Mouse (Mus musculus) kidney, postnatal 0 days (tissue): ENCODE data around the gene Acly. TPM values are rescaled to one million over a fixed set of nuclear protein-coding genes. Genes with fewer than 3 reads are reported as not detected.

Experiments used
- ATAC-seq: fragments of 200-750 bp; cut with Nextera tagmentation; replicated peaks from 2 replicates; pipeline ENCODE4 v1.8.0; 2017; ENCODE audit warnings: low read depth, moderate number of reproducible peaks, moderate TSS enrichment, moderate library complexity; ENCODE audit not compliant: low FRiP score
- DNase-seq: peaks from one replicate; pipeline ENCODE4 v3.0.0-alpha.2; 2016; ENCODE audit warnings: low spot score
- H3K27ac ChIP-seq: fragments of 300-500 bp; sonication (generic); 2 replicates; pipeline ENCODE4 v1.5.1; 2014; ENCODE audit warnings: mild to moderate bottlenecking
- H3K27me3 ChIP-seq: fragments of 300-500 bp; sonication (generic); 2 replicates; pipeline ENCODE4 v1.6.1; 2014; ENCODE audit warnings: low read length, mixed read lengths; ENCODE audit not compliant: insufficient read depth
- H3K36me3 ChIP-seq: fragments of 300-500 bp; sonication (generic); 2 replicates; pipeline ENCODE4 v1.6.1; 2014; ENCODE audit warnings: low read length, mixed read lengths; ENCODE audit not compliant: insufficient read depth
- H3K4me1 ChIP-seq: fragments of 300-500 bp; sonication (generic); replicated peaks from 2 replicates; pipeline ENCODE4 v1.6.1; 2014; ENCODE audit warnings: antibody characterized with exemption, low read length, mixed read lengths; ENCODE audit not compliant: insufficient read depth
- H3K4me2 ChIP-seq: fragments of 300-500 bp; sonication (generic); 2 replicates; pipeline ENCODE4 v1.6.1; 2014; ENCODE audit warnings: mild to moderate bottlenecking, low read length, moderate library complexity, mixed read lengths
- H3K4me3 ChIP-seq: fragments of 300-500 bp; sonication (generic); replicated peaks from 2 replicates; pipeline ENCODE4 v1.5.1; 2014; ENCODE audit warnings: low read depth, low read length
- H3K9ac ChIP-seq: fragments of 300-500 bp; sonication (generic); 2 replicates; pipeline ENCODE4 v1.6.1; 2014; ENCODE audit warnings: low read depth, low read length
- H3K9me3 ChIP-seq: fragments of 300-500 bp; sonication (generic); replicated peaks from 2 replicates; pipeline ENCODE4 v1.6.1; 2016; ENCODE audit warnings: low read length, inconsistent platforms, mixed read lengths
- CTCF ChIP-seq: IDR thresholded peaks from 2 replicates; pipeline ENCODE4 v1.5.1; 2016; ENCODE audit warnings: antibody characterized with exemption, low read depth, mild to moderate bottlenecking, moderate library complexity
- WGBS: fragments of 180-500 bp; shearing (Covaris S2); extraction: QIAGEN DNeasy Blood & Tissue Kit; methylation state at CpG from one replicate; pipeline ENCODE4 v1.1.7; 2014; 5-methylcytosine and 5-hydroxymethylcytosine counted together
- polyA plus RNA-seq: library from polyadenylated mRNA; unstranded; fragments of >200 nt; fragmentation: Nextera tagmentation; extraction: Ambion mirVana; gene quantifications from 2 replicates; pipeline ENCODE4 v1.2.1, GENCODE M21; 2015

Gene Acly
- polyA plus RNA-seq, 1 experiment from 2014 or later: 86.4 TPM

GRCm38 (mm10) chr11:100471352-100472196, 56.2 kb downstream of the Acly start:
- H3K4me3 ChIP-seq: peak overlapping the region; percentile 79
- 0 out of 2 replicates have a peak overlapping the region, but pooled peaks have one; percentile 21 for H3K27ac ChIP-seq
- WGBS: 4% methylated on average over 30 of the region's 30 CpGs
- peak overlapping the region; percentile 86 for H3K9ac ChIP-seq
- no peak for TF ChIP-seq CTCF
- DNase-seq (peak; percentile 29), ATAC-seq (no peak)
- H3K4me1 ChIP-seq: peaks cover 16% of the 10 kb centered on the region
- H3K4me2 ChIP-seq: peak overlapping the region; percentile 99
- H3K36me3 ChIP-seq: 0 out of 2 replicates have a peak, but pooled peaks cover 4% of the 10 kb centered on the region
- H3K27me3 ChIP-seq: no peaks in the 10 kb centered on the region
- no peaks in the 10 kb centered on the region for H3K9me3 ChIP-seq

- peaks cover 6% of the 10 kb centered on the region; the same call in 1 of the 2 replicates for H3K36me3 ChIP-seq
- WGBS: 86% methylated on average over 1 of the region's 1 CpGs
- H3K4me3 ChIP-seq: no peak overlapping the region
- DNase-seq (no peak), ATAC-seq (no peak)
- no peak overlapping the region for H3K4me2 ChIP-seq
- H3K27me3 ChIP-seq: no peaks in the 10 kb centered on the region
- peaks cover 10% of the 10 kb centered on the region for H3K4me1 ChIP-seq
- no peak overlapping the region for H3K9ac ChIP-seq
- no peak overlapping the region for H3K27ac ChIP-seq
- TF ChIP-seq CTCF: no peak
- no peaks in the 10 kb centered on the region for H3K9me3 ChIP-seq
Observed at GRCm38 (mm10) chr11:100465833-100466232, 62.0 kb downstream of the Acly start.

GRCm38 (mm10) chr11:100465229-100465792, 62.5 kb downstream of the Acly start:
- H3K4me1 ChIP-seq: peaks cover 4% of the 10 kb centered on the region
- no peaks in the 10 kb centered on the region for H3K9me3 ChIP-seq
- ATAC-seq (no peak), DNase-seq (no peak)
- H3K4me3 ChIP-seq: no peak overlapping the region
- H3K9ac ChIP-seq: no peak overlapping the region
- 91% methylated on average over 1 of the region's 1 CpGs for WGBS
- TF ChIP-seq CTCF: no peak
- H3K27me3 ChIP-seq: no peaks in the 10 kb centered on the region
- peaks cover 6% of the 10 kb centered on the region; the same call in 1 of the 2 replicates for H3K36me3 ChIP-seq
- H3K27ac ChIP-seq: no peak overlapping the region
- H3K4me2 ChIP-seq: no peak overlapping the region

- 92% methylated on average over 10 of the region's 10 CpGs for WGBS
- H3K27me3 ChIP-seq: no peaks in the 10 kb centered on the region
- H3K36me3 ChIP-seq: peaks cover 6% of the 10 kb centered on the region; the same call in 1 of the 2 replicates
- H3K4me3 ChIP-seq: no peak overlapping the region
- H3K9me3 ChIP-seq: no peaks in the 10 kb centered on the region
- DNase-seq (no peak), ATAC-seq (no peak)
- no peak overlapping the region for H3K4me2 ChIP-seq
- no peak overlapping the region for H3K27ac ChIP-seq
- no peak for TF ChIP-seq CTCF
- no peak overlapping the region for H3K9ac ChIP-seq
- peaks cover 2% of the 10 kb centered on the region; the same call in 1 of the 2 replicates for H3K4me1 ChIP-seq
Observed at GRCm38 (mm10) chr11:100462699-100463098, 65.1 kb downstream of the Acly start.

- Histone ChIP-seq H3K4me2 (no peak overlapping the region), H3K27me3 (no peaks in the 10 kb centered on the region), H3K9me3 (no peaks in the 10 kb centered on the region), H3K4me1 (peaks cover 4% of the 10 kb centered on the region; the same call in 1 of the 2 replicates), H3K9ac (no peak overlapping the region), H3K4me3 (no peak overlapping the region), H3K27ac (no peak overlapping the region), H3K36me3 (0 out of 2 replicates have a peak, but pooled peaks cover 6% of the 10 kb centered on the region)
- no peak for TF ChIP-seq CTCF
- no peak for ATAC-seq
- DNase-seq: no peak
- 81% methylated on average over 5 of the region's 5 CpGs for WGBS
Observed at GRCm38 (mm10) chr11:100457711-100458110, 70.1 kb downstream of the Acly start.

- Histone ChIP-seq H3K4me1 (peaks cover 4% of the 10 kb centered on the region; the same call in 1 of the 2 replicates), H3K36me3 (0 out of 2 replicates have a peak, but pooled peaks cover 6% of the 10 kb centered on the region), H3K27ac (no peak overlapping the region), H3K9me3 (no peaks in the 10 kb centered on the region), H3K4me2 (no peak overlapping the region), H3K27me3 (no peaks in the 10 kb centered on the region), H3K4me3 (no peak overlapping the region), H3K9ac (no peak overlapping the region)
- ATAC-seq: no peak
- no peak for TF ChIP-seq CTCF
- DNase-seq: no peak
- 61% methylated on average over 4 of the region's 4 CpGs for WGBS
Observed at GRCm38 (mm10) chr11:100457247-100457646, 70.6 kb downstream of the Acly start.
